Mouse (Mus musculus): ENCODE data around the gene Ovca2. TPM values are rescaled to one million over a fixed set of nuclear protein-coding genes. Genes with fewer than 3 reads are reported as not detected.

Gene Ovca2
- polyA plus RNA-seq, 1 experiment from 2014 or later: 23.9 TPM

DNA sequence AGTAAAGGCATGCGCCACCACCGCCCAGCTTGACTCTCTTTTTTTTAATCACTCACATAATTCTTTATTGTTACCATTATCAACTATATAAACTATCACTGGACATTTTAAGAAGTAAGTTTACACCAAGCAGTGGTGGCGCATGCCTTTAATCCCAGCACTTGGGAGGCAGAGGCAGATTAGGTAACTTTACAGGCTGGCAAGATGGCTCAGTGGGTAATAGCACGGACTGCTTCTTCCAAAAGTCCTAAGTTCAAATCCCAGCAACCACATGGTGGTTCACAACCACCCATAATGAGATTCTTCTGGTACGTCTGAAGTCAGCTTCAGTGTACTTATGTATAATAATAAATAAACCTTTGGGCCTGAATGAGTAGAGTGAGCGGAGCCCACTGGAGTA, 49.2 kb downstream of the Ovca2 start:
- 93% methylated on average over 6 of the region's 6 CpGs for WGBS

DNA sequence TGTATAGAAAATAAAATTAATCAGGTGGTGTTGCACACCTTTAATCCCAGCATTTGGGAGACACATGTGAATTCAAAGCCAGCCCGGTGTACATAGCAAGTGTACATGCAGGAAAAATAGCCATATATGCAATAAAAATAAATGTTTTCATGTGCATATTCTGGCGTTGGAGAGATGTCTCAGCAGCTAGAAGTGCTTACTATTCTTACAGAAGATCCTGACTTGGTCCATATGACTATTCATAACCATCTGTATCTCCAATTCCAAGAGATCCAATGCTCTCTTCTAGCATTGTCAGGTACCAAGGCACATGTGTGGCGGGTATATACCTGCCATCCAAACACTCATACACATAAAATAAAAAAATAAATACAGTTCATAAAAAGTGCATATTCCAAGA, 52.3 kb downstream of the Ovca2 start:
- H3K27ac ChIP-seq (ENCODE audit: low read length): no peak overlapping the region
- 93% methylated on average over 3 of the region's 3 CpGs for WGBS
- H3K9ac ChIP-seq (ENCODE audit: low read depth, low read length): no peak overlapping the region
- ATAC-seq: no peak
- H3K9me3 ChIP-seq (ENCODE audit: control insufficient read depth, low read length): no peaks in the 10 kb centered on the region
- no peak overlapping the region for H3K4me2 ChIP-seq (ENCODE audit: low read depth, low read length)
- no peak overlapping the region for H3K4me3 ChIP-seq (ENCODE audit: low read length)
- no peaks in the 10 kb centered on the region for H3K4me1 ChIP-seq (ENCODE audit: control insufficient read depth, insufficient read depth, low read length)
- no peaks in the 10 kb centered on the region for H3K27me3 ChIP-seq (replicated peaks; ENCODE audit: control insufficient read depth, insufficient read depth, low read length)
- H3K36me3 ChIP-seq (ENCODE audit: control insufficient read depth, insufficient read depth, low read length): 0 out of 2 replicates have a peak, but pooled peaks cover 2% of the 10 kb centered on the region

More for the DNA sequence above, 49.2 kb downstream of the Ovca2 start:
- 0 out of 2 replicates have a peak, but pooled peaks cover 2% of the 10 kb centered on the region for H3K36me3 ChIP-seq (ENCODE audit: control insufficient read depth, insufficient read depth, low read length)
- peaks cover 8% of the 10 kb centered on the region for H3K4me1 ChIP-seq (ENCODE audit: control insufficient read depth, insufficient read depth, low read length)
- H3K4me3 ChIP-seq (ENCODE audit: low read length): no peak overlapping the region
- H3K9ac ChIP-seq (ENCODE audit: low read depth, low read length): no peak overlapping the region
- no peak overlapping the region for H3K4me2 ChIP-seq (ENCODE audit: low read depth, low read length)
- no peak for ATAC-seq
- no peak overlapping the region for H3K27ac ChIP-seq (ENCODE audit: low read length)
- no peaks in the 10 kb centered on the region for H3K27me3 ChIP-seq (replicated peaks; ENCODE audit: control insufficient read depth, insufficient read depth, low read length)
- H3K9me3 ChIP-seq (ENCODE audit: control insufficient read depth, low read length): no peaks in the 10 kb centered on the region

MicroRNAs within 50 kb of the gene (microRNA counts, 519-probe panel; counts per million panel counts)
- microRNA mmu-miR-132 (2,564 counts per million, percentile 63 among the panel's probes with 10 or more counts), microRNA mmu-miR-212 (726 counts per million, percentile 2 among the panel's probes with 10 or more counts)

Small RNA genes within 50 kb of the gene (microRNA-seq; reads per million reads assigned to microRNA genes)
- gene Mir132 (271 reads per million, percentile 61 among the genes with 10 or more reads in this experiment), gene Mir212 (32.8 reads per million, percentile 35 among the genes with 10 or more reads in this experiment)

Other genes starting within 250 kb of the Ovca2 start
- gene Hic1, start 9.3 kb downstream of the Ovca2 start, polyA plus RNA-seq (2015; fragmentation: Nextera tagmentation; extraction: Ambion mirVana): 7.1 and 8.6 TPM in 2 replicates
- gene Dph1, start 12.4 kb upstream of the Ovca2 start, polyA plus RNA-seq (2015; fragmentation: Nextera tagmentation; extraction: Ambion mirVana): 20.3 and 22.7 TPM in 2 replicates
- 1.5 and 1.6 TPM in 2 replicates for gene Rtn4rl1, start 14.9 kb upstream of the Ovca2 start, polyA plus RNA-seq (2015; fragmentation: Nextera tagmentation; extraction: Ambion mirVana)
- 82.8 and 91.9 TPM in 2 replicates for gene Rpa1, start 169.5 kb upstream of the Ovca2 start, polyA plus RNA-seq (2015; fragmentation: Nextera tagmentation; extraction: Ambion mirVana)
- 7.2 and 8.2 TPM in 2 replicates for gene Smyd4, start 169.6 kb upstream of the Ovca2 start, polyA plus RNA-seq (2015; fragmentation: Nextera tagmentation; extraction: Ambion mirVana)
- 32.4 and 38.7 TPM in 2 replicates for gene Serpinf1, start 243.9 kb upstream of the Ovca2 start, polyA plus RNA-seq (2015; fragmentation: Nextera tagmentation; extraction: Ambion mirVana)